In the genomic region with DNA sequence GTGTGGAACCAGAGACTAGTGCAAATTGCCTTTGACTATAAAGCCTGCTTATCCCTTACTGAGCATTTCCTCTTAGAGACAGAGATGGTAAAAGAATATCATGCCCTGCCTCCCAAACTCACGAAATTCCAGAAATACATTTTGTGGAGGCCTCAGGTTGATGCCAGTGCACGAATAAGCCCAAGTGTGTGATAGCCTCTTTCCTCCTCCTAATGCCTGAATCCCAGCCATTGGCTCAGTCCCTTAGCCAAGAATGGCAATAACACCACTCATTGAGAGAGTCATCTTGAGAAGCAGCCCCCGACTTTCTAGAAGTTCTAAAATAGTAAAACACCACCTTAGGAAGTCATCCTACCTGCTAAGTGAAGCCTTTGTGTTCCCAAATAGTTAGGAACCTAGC, we compare ENCODE assay signal across 35 mouse cellular contexts.
"Had no signal": no experiment of that assay in that cellular context is flagged by ENCODE, and none has a peak within 500 bp of the region (broad histone marks: within the 10 kb centered on the region; RNA-seq: fewer than 3 reads in every experiment).

No protein-coding gene starts in this region.

- H3K27me3 ChIP-seq: heart, embryonic 13.5 days; heart, embryonic 15.5 days; hindbrain, embryonic 12.5 days; hindbrain, embryonic 13.5 days; hindbrain, embryonic 15.5 days; intestine, embryonic 15.5 days; kidney, embryonic 15.5 days had no signal

- H3K36me3 ChIP-seq: heart, embryonic 10.5 days; heart, embryonic 13.5 days; heart, embryonic 15.5 days; hindbrain, embryonic 10.5 days; hindbrain, embryonic 12.5 days; hindbrain, embryonic 13.5 days; hindbrain, embryonic 15.5 days; intestine, embryonic 15.5 days; kidney, embryonic 15.5 days had no signal

- H3K27ac ChIP-seq: heart, embryonic 10.5 days; heart, embryonic 13.5 days; heart, embryonic 15.5 days; hindbrain, embryonic 10.5 days; hindbrain, embryonic 12.5 days; hindbrain, embryonic 13.5 days; hindbrain, embryonic 14.5 days; hindbrain, embryonic 15.5 days; hindbrain, postnatal 0 days; intestine, embryonic 15.5 days; kidney, embryonic 15.5 days; kidney, postnatal 0 days; layer of hippocampus, adult 2 months had no signal

- H3K9me3 ChIP-seq: heart, embryonic 10.5 days; heart, embryonic 13.5 days; heart, embryonic 15.5 days; hindbrain, embryonic 10.5 days; hindbrain, embryonic 12.5 days; hindbrain, embryonic 13.5 days; hindbrain, embryonic 15.5 days; intestine, embryonic 15.5 days; kidney, embryonic 15.5 days had no signal

- ATAC-seq: hindbrain, embryonic 16.5 days; hindbrain, postnatal 0 days; inflammation-experienced regulatory T-cells, adult 6 months; intestine, embryonic 15.5 days; intestine, embryonic 16.5 days; intestine, postnatal 0 days had no signal

- H3K4me2 ChIP-seq: heart, embryonic 11.5 days; heart, embryonic 13.5 days; heart, embryonic 15.5 days; hindbrain, embryonic 12.5 days; hindbrain, embryonic 13.5 days; hindbrain, embryonic 14.5 days; hindbrain, embryonic 15.5 days; intestine, embryonic 15.5 days; kidney, embryonic 15.5 days had no signal

- DNase-seq: heart, postnatal 10 days; heart, postnatal 14 days; heart, postnatal 36 days; heart, postnatal 4 days; kidney, adult 11 months; kidney, adult 18-20 months; kidney, adult 2 months; kidney, adult 8-10 months; kidney, adult 9 months; kidney, postnatal 10 days; kidney, postnatal 14 days; kidney, postnatal 25 days; kidney, postnatal 36 days; kidney, postnatal 4 days; layer of hippocampus, adult 9-11 months; layer of hippocampus, postnatal 36 days had no signal

- H3K4me3 ChIP-seq: heart, embryonic 10.5 days; heart, embryonic 13.5 days; heart, embryonic 15.5 days; hindbrain, embryonic 10.5 days; hindbrain, embryonic 12.5 days; hindbrain, embryonic 13.5 days; hindbrain, embryonic 15.5 days; intestine, embryonic 15.5 days; kidney, embryonic 15.5 days; layer of hippocampus, adult 2 months; left cerebral cortex, adult 2 months had no signal

- H3K4me1 ChIP-seq: heart, embryonic 10.5 days; heart, embryonic 13.5 days; heart, embryonic 15.5 days; hindbrain, embryonic 12.5 days; hindbrain, embryonic 13.5 days; intestine, embryonic 15.5 days; kidney, embryonic 15.5 days had no signal

- H3K9ac ChIP-seq: heart, embryonic 13.5 days; heart, embryonic 15.5 days; hindbrain, embryonic 12.5 days; hindbrain, embryonic 13.5 days; hindbrain, embryonic 14.5 days; hindbrain, embryonic 15.5 days; intestine, embryonic 15.5 days; kidney, embryonic 15.5 days had no signal
